Mouse (Mus musculus) T-helper 2 cell (primary cell): ENCODE results near the gene Tbc1d22a.

Source experiments
- in situ Hi-C: fragments of 300-600 bp; cut with MboI, MseI; formaldehyde crosslinking; loops from one replicate; pipeline ENCODE4 v1.15.1; 2025; ENCODE audit warnings: high pct_unique_total_duplicates

Tbc1d22a gene

DNA sequence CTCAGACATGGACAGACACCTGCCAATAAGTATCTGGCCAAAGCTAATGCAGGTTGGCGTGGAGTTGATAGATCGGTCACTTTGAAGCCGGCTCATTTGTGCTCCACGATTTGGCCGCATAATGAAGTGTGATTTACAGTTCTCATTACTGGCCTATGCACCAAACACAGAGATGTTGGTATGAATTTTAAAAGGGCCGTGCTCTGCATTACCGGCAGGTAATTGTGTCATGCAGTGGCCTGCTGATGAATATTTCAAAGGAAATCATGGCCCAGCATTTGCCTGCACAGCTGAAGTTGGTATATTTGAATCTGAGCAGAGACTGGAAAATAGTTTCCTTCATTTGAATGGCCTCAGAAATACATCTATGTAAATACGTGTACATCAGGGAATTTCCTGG, 219.1 kb downstream of the Tbc1d22a start:
- in situ Hi-C loops, result loop anchor here (10.0 kb wide), 1 partner anchor 581 kb away; no protein-coding TSS in a partner anchor

DNA sequence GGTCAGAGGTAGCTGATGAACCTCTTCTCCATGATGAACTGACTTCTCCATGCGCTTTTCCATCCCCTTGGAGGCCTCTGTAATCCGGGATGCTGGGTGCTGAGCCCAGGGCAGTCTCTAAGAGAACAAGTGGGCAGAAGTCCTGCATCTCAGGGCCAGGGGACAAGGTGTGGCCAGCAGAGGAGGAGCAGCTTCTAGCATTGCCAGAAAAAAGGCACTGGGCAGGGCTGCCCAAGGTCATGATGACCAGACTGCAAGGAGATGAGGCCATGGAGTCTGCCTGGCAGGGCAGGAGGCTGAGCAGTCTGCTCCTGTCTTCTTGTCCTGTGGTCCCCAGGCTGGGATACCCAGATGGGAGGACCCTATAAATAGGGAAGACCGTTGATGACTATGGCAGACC, 220.0 kb downstream of the Tbc1d22a start:
- in situ Hi-C loops, result loop anchor here (10.0 kb wide), 1 partner anchor 581 kb away; no protein-coding TSS in a partner anchor

DNA sequence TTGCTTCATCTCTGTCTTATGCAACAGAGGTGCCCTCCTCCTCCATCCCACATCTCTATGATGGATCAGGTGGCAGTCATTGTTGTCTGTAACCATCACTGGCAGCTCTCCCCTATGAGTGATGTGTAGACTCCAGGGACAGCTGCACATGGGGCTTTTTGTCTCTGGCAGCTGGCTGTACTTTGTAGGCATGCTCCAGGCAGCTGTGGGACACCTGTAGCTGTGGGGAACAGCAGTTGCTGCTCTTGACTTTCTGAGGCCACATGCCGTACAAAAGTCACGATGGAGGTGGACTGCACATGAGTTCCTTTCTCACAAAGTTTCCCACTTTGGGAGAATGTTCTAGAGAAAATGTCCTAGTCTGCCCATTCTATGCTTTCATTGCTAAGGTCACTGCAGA, 223.1 kb downstream of the Tbc1d22a start:
- in situ Hi-C loops, result loop anchor here (10.0 kb wide), 1 partner anchor 577 kb away; no protein-coding TSS in a partner anchor

DNA sequence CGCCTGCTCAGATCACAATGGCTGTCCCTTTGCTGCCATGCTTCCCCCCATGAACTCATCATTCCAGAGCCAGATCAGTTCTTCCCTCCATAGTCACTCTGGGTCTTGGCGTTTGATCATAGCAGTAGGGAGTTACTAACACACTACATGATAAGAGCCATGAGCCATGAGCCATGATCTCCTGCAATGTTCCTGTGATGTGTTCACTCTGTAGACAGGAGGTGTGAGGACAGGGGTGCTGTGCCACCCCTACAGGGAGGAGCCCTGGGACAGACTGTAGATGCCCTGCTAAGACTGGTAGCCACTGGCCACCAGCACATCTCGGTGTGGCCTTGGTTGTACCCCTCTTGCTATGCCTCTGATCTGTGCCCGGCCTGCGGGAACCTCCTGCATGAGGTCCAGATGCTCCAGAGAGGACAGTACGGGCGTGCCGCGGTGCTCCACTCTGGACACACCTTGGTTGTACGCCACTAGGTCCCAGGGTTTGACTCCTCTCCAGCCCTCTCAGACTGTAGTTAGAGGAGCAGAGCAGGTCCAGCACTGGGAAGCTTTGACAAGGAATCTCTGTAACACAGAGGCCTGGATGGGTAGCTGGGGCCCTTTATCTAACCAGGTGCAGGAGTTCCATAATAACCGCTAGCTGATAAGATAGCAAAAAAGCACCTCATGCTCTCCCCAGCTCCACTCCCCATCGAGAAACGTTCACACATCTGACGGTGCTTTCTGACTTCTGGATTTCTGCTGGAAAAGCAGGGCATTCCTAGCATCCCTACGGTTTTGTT, 224.9 kb downstream of the Tbc1d22a start:
- in situ Hi-C loops, result loop anchor here (10.0 kb wide), 1 partner anchor 576 kb away; no protein-coding TSS in a partner anchor

DNA sequence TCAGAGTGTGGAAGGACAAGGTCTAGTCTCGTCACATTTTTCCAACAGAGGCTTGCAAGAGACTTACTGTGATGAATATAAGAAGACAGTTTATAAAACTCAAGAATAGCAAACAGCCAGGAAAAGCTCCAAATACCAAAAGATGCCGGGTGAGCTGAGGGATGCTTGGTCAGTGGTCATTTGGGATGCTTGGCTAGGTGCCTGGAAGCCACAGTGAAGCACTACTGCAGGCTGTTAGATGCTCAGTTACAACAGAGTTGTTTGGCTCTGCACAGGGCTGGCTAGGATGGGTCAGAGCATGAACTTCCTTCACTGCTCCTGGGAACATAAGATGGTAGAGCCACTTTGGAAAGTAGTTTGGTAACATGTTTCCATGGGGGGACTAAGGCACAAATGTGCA, 230.0 kb downstream of the Tbc1d22a start:
- in situ Hi-C loops, result no loop called here

DNA sequence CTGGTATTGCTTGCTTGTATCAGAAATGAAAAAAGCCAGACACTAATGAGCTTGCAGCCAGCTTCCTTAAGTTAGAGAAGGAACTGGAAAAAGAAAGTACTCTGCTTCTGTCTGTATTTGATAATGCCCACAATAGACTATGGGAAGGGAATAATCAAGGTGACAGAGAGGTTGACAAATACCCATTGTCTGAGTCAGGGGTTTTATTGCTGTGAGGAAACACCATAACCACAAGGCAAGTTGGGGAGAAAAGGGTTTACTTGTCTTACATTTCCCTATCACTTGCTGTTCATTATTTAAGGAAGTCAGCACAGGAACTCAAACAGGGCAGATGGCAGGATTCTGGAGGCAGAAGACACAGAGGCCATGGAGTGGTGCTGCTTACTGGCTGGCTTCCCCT, 231.8 kb downstream of the Tbc1d22a start:
- in situ Hi-C loops, result no loop called here

DNA sequence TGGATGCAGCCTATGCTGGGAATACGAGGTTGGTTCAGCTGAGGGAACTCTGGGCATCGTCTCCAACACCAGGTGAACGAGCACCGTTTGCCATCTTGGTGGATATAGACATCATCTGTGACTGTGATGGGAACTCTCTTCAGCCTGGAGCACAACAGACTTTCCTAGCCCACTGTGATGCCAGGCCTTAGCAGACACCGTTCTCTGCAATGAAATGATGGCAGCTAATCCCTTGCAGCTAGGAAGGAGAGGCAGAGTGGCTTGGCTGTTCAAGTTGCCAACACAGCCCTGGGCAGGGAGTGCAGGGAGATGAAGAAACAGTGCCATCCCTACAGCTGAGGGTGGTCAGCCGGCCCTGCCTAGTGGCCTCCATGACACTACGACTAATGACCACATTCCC, 233.0 kb downstream of the Tbc1d22a start:
- in situ Hi-C loops, result no loop called here

DNA sequence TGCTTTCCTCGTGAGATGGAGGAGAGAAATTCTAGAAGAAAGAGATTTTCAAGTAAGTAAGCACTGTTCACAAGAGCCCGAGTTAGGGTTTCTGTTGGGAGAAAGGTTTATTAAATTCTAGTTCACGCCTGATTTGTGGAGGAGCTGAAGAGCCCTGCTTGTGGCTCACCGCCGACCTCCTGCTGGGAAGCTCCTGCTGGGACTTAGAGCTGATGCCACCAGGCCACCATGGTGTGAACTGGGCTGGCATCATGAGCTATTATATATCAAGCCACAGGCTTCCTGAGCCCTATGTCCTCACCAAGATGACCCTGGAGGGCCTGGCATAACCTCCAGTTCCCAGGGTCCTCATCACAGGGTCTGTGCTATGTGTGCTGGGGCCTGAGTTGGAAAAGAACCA, 235.0 kb downstream of the Tbc1d22a start:
- in situ Hi-C loops, result no loop called here

DNA sequence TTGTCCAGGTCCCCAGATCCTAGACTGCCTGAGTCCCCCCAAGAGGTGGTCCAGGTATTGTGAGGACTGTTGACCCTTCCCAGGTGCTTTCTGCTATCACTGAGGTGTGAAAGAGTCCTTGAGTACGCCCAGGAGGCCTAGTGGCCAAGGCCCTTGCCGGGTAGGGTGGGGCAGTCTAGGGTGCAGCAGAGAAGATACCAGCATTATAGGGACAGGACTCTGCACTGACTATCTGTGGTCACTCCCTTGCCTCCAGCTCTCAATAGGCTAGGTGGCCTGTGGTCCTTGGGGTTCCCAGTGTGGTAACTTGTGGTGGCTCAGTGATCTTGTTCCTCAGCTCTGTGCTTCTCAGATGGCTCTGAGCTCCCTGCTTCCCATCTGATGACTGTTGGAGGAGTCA, 235.5 kb downstream of the Tbc1d22a start:
- in situ Hi-C loops, result no loop called here

DNA sequence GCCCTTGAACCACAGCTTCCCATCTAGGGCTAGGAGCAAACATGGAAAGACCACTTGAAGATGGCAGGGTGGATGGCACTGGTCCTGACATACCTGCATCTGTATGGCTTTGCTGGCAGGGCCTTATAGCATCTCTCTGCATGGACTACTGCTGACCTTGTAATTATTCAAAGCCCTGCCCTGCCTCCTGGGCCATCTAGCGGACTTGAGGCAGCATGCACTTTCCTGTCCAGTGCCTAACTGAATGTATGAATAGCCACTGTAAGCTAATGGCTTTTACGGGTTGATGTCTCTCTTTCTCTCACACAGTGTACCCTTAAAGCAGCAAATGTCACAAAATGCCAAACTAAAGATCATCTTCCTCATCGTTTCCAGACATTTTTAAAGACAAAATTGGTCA, 245.2 kb downstream of the Tbc1d22a start:
- in situ Hi-C loops, result no loop called here

DNA sequence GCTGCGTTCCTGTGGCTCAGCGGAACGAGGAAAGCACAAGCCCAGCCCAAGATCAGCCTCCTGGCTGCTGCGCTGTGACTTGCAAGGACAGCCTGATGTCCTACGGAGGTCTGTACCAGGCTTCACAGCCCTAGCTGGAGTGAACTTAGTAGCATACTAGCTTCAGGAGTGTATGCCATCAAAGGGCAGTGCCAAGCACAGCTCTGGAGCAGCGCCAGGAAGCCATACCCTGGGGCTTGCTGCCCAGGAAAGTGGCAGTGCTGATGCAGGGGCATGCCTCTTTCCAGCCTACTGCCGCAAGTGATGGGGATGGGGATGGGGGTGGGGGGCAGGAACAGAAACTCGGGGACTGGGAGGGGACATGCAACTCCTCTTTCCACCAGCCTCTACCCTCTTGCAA, 248.4 kb downstream of the Tbc1d22a start:
- in situ Hi-C loops, result no loop called here

DNA sequence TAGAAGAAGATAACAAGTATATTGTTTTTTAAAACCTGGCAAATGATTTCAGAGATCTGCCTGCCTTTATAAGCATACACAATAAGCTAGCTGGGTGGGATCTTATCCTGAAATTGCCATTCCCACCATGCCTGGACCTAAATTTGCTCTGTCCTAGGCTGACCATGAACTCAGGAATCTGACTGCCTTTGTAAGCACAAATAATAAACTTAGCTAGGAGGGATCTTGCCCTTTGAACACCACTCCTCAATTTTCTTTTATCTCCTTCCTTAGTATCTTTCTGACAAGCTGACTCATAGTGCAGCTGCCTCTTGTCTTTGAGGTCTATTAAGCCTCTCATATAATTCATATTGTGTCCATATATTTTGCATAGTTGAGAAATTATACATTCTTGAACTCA, 253.8 kb downstream of the Tbc1d22a start:
- in situ Hi-C loops, result no loop called here

DNA sequence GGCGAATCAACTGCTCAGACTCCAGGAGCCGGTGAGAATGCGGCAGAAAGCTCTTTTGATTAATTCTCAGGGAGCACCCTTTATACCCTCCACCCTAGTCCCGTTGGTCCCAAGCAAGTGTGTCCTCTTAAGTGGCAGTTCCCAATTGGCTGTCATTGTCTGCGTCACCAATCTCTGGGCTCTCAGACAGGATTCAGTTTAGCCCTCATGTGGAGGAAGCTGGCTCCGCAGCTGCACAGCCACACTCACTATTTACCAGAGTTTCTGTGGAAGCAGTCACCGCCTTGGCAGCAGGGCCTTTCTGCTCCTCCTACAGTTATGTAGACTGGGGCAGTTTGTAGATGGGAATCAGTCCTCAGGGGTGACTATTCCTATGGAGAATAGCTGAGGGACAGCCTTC, 256.9 kb downstream of the Tbc1d22a start:
- in situ Hi-C loops, result no loop called here

DNA sequence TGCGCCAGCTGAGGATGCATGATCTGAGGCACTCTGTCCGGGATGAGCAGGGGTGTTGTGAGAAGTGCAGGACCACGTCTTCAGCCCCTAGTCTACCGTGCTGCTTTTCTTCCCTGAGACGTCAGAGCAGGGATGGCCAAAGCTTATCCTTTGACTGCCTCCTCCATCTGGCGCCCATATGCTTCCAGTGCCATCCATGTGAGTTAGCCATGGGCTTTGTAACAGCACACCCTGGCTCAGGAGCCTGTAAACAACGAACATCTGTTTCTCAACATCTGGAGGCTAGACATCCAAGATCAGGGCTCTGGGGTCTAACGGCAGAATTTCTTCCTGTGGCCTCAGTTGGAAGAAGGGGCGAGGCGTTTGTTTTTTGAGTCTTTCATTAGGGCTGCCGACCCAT, 259.2 kb downstream of the Tbc1d22a start:
- in situ Hi-C loops, result no loop called here

DNA sequence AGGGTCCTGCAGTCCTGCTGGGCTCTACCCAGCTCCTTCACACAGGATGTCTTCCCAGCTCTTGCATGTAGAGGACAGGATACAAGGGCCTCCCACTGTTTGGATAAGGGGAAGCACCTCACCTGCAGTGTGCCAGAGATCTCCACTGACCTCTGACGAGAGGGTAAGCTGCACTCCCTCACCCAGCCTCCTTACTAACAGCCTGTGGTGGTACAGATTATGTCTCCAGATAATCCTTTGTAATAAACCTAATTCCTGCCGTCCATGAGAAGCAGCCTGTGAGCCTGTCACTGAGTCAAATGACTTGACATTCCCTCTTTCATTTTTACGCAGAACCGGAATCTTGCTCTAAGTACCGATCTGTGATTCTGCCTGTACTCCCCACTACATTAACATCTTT, 260.7 kb downstream of the Tbc1d22a start:
- in situ Hi-C loops, result no loop called here

DNA sequence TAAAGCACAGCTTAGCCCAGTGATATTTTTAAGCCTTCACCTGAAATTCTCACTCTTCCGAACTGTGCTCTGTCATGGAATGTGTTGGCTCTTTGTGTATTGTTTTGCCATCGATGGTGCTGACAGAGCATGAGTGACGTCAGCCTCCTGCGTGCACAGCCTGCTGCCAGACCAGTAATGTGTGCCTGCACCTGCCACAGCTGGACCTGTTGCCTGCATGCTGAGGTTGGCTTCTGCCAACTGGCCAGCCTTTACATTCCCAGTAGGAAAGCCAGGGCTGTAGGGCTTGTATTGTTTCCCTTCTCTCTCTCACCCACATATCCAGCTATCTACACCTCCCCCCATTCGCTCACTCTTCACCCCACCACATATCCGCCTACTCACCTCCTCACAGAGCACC, 262.2 kb downstream of the Tbc1d22a start:
- in situ Hi-C loops, result no loop called here

DNA sequence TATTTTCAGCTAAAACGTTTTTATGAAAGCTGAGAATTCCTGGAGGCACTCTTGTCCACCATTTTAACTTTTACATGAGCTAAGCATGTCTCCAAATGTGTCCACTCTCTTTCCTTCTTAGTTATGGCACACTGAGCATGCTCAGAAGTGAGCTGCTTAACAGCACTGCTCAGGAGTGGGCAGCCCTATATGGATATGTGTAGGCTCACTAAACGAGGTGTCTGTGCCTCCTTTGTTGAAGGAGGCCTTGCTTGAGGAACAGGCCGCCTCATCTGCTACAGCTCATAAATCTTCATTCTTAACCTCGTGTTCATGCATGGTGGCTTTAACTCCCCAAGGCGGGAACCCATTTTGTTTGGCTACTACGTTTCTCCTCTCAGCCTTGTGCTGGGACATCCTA, 262.8 kb downstream of the Tbc1d22a start:
- in situ Hi-C loops, result no loop called here

DNA sequence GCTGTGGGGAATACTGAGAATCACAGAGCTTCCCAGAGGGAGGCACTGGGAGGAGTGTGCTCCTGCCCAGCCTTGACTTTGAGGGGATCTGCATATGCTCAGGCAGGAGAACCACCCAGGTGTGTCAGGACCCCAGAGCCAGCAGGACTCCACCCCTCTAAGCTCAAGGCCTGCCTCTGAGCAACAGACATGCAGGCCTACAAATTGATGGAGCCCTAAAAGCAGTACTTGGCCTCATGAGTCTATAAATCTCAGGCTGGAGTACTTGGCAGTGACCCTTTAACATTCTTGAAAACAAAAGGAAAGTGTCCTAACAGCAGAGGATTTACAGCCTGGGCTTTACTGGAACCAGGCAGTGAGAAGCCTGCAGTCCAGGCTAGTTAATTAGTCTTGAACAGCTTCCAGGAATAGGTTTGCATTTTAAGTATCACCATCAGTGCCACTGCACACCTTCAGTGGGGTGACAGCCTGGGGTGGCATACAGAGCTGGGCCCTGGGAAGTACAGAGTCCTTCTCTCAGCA, 263.3 kb downstream of the Tbc1d22a start:
- in situ Hi-C loops, result no loop called here

DNA sequence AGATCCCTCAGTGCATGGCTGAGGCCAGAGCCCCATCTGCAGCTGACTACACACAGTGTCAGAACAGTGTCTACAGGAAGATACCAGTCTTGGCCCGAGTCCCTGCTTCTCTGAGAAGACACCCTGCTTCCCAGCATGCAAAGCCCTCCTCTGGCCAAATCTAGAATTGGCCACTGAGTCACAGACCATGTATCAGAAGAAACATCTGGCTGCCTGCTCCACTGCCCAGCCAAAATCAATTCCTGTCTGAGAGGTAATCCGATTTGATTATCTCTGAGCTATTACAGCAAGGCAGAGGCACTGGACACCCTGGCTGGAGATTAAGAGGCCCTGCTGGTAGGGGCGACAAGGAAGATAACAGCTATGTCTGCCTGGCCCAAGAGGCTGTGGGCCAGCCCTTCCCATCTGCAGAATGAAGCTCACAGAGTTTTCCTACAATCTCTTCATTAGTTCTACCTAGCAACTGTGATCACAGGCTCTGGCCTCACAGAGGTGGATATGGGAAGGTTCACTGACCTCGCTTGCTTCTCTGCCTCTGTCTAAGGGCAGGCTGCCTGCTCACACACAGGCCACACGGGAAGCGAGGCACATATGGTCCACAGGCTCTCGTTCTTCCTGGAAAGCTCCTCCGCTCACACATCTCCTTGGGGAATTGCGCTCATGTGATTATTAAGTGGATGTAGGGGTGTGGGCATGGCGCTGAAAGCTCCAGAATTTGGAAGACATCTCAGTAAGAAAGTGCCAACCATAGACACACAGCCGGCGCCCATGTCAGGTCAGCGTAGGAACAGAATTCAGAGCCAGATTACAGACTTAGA, 264.6 kb downstream of the Tbc1d22a start:
- in situ Hi-C loops, result no loop called here

DNA sequence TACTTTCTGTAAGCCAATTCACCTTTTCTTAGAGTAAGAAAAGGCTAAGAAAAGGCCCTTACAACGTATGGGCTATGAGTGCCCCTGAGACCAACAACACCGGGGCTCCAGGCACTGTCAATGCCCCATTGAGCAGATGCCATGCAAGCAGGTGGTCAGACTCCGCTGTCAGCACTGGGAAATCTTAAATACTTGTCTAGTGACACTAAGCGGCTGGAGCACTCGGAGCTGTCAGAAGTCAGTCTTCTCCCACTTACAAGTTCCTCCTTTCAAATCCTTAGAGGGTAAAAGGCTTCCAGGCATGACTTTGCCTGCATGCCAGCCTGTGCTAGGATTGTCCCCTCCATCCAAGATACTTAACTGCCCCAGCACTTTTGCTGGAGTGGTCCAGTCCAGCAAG, 268.1 kb downstream of the Tbc1d22a start:
- in situ Hi-C loops, result no loop called here

DNA sequence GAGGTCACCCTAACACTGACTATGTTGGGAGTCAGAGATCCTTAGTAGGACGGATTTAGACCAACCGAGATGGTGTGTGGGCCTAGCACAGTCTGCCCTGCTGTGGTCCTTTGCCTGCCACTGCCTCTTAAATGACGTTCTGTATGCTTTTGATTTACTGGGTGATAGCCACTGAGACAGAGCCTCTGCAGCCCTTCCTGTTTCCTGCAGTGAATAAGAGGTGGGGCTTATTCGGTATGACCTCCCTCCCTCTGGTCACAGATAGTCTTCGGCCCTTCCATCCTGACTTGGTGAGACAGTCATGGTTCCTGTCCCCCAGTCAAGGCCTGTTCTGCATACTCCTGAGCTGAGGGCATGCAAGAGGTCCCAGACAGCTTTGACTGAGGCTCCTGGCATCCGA, 271.6 kb downstream of the Tbc1d22a start:
- in situ Hi-C loops, result no loop called here

DNA sequence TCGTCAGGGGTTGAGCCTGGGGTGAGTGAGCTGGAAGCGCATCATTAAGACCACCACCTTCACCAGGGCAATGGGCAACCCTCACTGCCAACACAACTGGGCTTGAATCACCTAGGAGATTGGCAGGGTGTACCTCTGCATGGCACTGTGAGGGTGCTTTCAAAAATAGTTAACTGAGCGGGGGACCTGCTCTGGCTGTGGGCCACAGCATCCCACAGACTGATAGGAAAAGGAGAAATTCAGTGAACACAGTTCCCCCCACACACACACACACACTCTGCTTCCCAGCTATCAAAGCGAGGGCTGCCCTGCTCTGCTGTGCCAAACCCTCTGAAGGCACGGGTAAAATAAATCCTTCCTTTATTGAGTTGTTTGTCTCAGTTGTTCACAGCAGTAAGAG, 273.1 kb downstream of the Tbc1d22a start:
- in situ Hi-C loops, result no loop called here
